Mouse (Mus musculus): ENCODE measurements around the gene Clstn3.

- no peak for TF ChIP-seq CTCF (IDR thresholded peaks at IDR 0.05; ENCODE audit: control insufficient read depth, insufficient read depth, low read length)
- no peak for TF ChIP-seq POLR2A (IDR thresholded peaks at IDR 0.05; ENCODE audit: borderline replicate concordance, control insufficient read depth, low read depth, low read length)
Measured at GRCm38 (mm10) chr6:124484851-124485250, 20.3 kb upstream of the Clstn3 start.

Measured in bone marrow, adult 2 months (tissue).